Mouse (Mus musculus) hindbrain, postnatal 0 days (tissue): ENCODE data around the gene Prcd. TPM values are rescaled to one million over a fixed set of nuclear protein-coding genes. Genes with fewer than 3 reads are reported as not detected.

ENCODE experiments used
- ATAC-seq: fragments of 200-750 bp; cut with Nextera tagmentation; 2 replicates; pipeline ENCODE4 v1.8.0; 2017; ENCODE audit warnings: mild to moderate bottlenecking, moderate TSS enrichment, moderate library complexity
- DNase-seq: peaks from one replicate; pipeline ENCODE4 v3.0.0-alpha.2; 2015; ENCODE audit warnings: low spot score
- H3K27ac ChIP-seq: fragments of 300-500 bp; sonication (generic); 2 replicates; pipeline ENCODE4 v1.5.1; 2014; ENCODE audit warnings: mild to moderate bottlenecking
- H3K27me3 ChIP-seq: fragments of 300-500 bp; sonication (generic); 2 replicates; pipeline ENCODE4 v1.6.1; 2014; ENCODE audit warnings: low read length, mixed read lengths; ENCODE audit not compliant: insufficient read depth
- H3K36me3 ChIP-seq: fragments of 300-500 bp; sonication (generic); 2 replicates; pipeline ENCODE4 v1.6.1; 2014; ENCODE audit warnings: low read length, mixed read lengths; ENCODE audit not compliant: insufficient read depth
- H3K4me1 ChIP-seq: fragments of 300-500 bp; sonication (generic); 2 replicates; pipeline ENCODE4 v1.6.1; 2014; ENCODE audit warnings: antibody characterized with exemption, low read length, mixed read lengths; ENCODE audit not compliant: insufficient read depth
- H3K4me2 ChIP-seq: fragments of 300-500 bp; sonication (generic); 2 replicates; pipeline ENCODE4 v1.6.1; 2014; ENCODE audit warnings: low read depth, mild to moderate bottlenecking, low read length, moderate library complexity, mixed read lengths
- H3K4me3 ChIP-seq: fragments of 300-500 bp; sonication (generic); 2 replicates; pipeline ENCODE4 v1.5.1; 2014; ENCODE audit warnings: low read length
- H3K9ac ChIP-seq: fragments of 300-500 bp; sonication (generic); replicated peaks from 2 replicates; pipeline ENCODE4 v1.6.1; 2014; ENCODE audit warnings: mild to moderate bottlenecking, low read length, moderate library complexity, mixed read lengths
- H3K9me3 ChIP-seq: fragments of 300-500 bp; sonication (generic); 2 replicates; pipeline ENCODE4 v1.6.1; 2016; ENCODE audit warnings: low read length, mixed read lengths
- CTCF ChIP-seq: IDR thresholded peaks from 2 replicates; pipeline ENCODE4 v1.5.1; 2016; ENCODE audit warnings: antibody characterized with exemption, control low read depth, low read depth
- WGBS: fragments of 180-500 bp; shearing (Covaris S2); extraction: QIAGEN DNeasy Blood & Tissue Kit; methylation state at CpG from one replicate; pipeline ENCODE4 v1.1.7; 2014; 5-methylcytosine and 5-hydroxymethylcytosine counted together
- polyA plus RNA-seq: library from polyadenylated mRNA; unstranded; fragments of >200 nt; fragmentation: Nextera tagmentation; extraction: Ambion mirVana; gene quantifications from 2 replicates; pipeline ENCODE4 v1.2.1, GENCODE M21; 2015
- total RNA-seq: library from RNA; depleted of rRNA; stranded (reverse); fragments of >200 nt; gene quantifications from 2 replicates; pipeline ENCODE4 v1.2.3, GENCODE M21; 2014

The Prcd gene
- total and polyA plus RNA-seq, 2 experiments from 2014 or later, result 1.2 to 5.3 TPM

GRCm38 (mm10) chr11:116643579-116644224 is 9.6 kb upstream of the Prcd start:
- no peaks in the 10 kb centered on the region for H3K27me3 ChIP-seq
- H3K4me3 ChIP-seq, result no peak overlapping the region
- peak overlapping the region; percentile 59 for H3K27ac ChIP-seq
- TF ChIP-seq CTCF, result no peak
- no peaks in the 10 kb centered on the region for H3K4me1 ChIP-seq
- H3K4me2 ChIP-seq, result peak overlapping the region; percentile 32
- no peaks in the 10 kb centered on the region for H3K9me3 ChIP-seq
- ATAC-seq, result peak; percentile 45
- 6% methylated on average over 19 of the region's 19 CpGs for WGBS
- 0 out of 2 replicates have a peak overlapping the region, but pooled peaks have one; percentile 26 for H3K9ac ChIP-seq
- H3K36me3 ChIP-seq, result no peaks in the 10 kb centered on the region
- no peak for DNase-seq

GRCm38 (mm10) chr11:116644225-116645112 is 8.9 kb upstream of the Prcd start:
- no peak overlapping the region for H3K4me3 ChIP-seq
- H3K27ac ChIP-seq, result peak overlapping the region; percentile 59
- no peak overlapping the region for H3K4me2 ChIP-seq
- 0 out of 2 replicates have a peak overlapping the region, but pooled peaks have one; percentile 26 for H3K9ac ChIP-seq
- H3K4me1 ChIP-seq, result no peaks in the 10 kb centered on the region
- no peaks in the 10 kb centered on the region for H3K27me3 ChIP-seq
- no peaks in the 10 kb centered on the region for H3K9me3 ChIP-seq
- H3K36me3 ChIP-seq, result no peaks in the 10 kb centered on the region
- no peak for ATAC-seq
- no peak for TF ChIP-seq CTCF
- 43% methylated on average over 21 of the region's 21 CpGs for WGBS
- no peak for DNase-seq

DNA sequence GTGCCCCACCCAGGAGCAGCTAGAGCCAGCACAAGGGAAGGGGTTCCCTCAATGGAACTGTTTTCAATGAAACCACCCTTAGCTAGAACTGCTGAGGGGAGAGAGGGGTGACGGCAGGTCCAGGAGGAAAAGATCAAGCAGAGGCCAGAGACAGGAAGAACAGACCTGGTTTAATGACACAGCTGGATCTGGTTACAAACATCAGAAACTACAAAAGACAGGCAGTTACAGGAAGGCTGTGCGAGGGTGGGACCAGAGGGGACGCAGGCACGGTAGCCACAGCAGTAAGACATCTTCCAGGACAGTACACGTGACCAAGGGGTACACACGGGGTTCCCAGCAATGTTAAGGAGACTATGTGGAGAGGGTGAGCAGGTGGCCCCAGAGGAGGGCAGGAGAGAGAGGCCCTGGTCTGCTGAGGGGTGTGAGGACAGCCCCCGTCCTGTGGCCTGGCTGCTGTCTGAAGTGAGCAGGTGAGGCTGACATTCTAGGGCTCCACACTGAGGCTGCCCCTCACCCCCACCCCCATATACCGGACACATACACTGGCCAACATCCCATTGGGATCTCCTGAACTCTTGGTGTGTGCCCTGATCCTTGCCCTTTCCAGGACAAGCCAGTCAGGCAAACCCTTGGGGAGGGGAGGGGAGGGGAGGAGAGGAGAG is 7.8 kb upstream of the Prcd start:
- no peak for TF ChIP-seq CTCF
- DNase-seq, result no peak
- no peak overlapping the region for H3K4me2 ChIP-seq

DNA sequence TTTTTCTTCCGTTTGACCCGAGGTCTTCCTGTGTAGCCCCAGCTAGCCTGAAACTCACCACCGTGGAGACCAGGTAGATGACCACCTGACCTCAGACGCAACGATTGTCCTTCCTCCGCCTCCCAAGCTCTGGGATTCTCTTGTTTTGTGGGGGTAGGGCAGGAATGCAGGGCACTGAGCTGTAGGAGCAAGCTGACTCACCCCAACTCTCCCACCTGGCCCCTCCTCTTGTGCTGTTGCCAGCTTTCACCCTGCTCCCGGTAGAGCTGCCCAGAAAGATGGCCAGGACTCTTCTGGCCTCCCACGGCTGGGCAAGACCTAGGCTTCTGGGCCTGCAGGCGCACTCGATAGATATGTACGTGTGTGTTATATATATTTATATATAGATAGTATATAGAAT is 7.2 kb upstream of the Prcd start:
- H3K27me3 ChIP-seq, result no peaks in the 10 kb centered on the region
- no peak for ATAC-seq
- H3K4me3 ChIP-seq, result no peak overlapping the region
- TF ChIP-seq CTCF, result no peak
- H3K9me3 ChIP-seq, result no peaks in the 10 kb centered on the region
- no peaks in the 10 kb centered on the region for H3K4me1 ChIP-seq
- H3K9ac ChIP-seq, result no peak overlapping the region
- DNase-seq, result no peak
- no peaks in the 10 kb centered on the region; the same call in 1 of the 2 replicates for H3K36me3 ChIP-seq
- no peak overlapping the region for H3K27ac ChIP-seq
- no peak overlapping the region for H3K4me2 ChIP-seq
- 77% methylated on average over 11 of the region's 11 CpGs for WGBS

More for the DNA sequence above, 7.8 kb upstream of the Prcd start:
- no peak overlapping the region for H3K9ac ChIP-seq
- no peaks in the 10 kb centered on the region for H3K9me3 ChIP-seq
- no peak overlapping the region for H3K4me3 ChIP-seq
- WGBS, result 67% methylated on average over 8 of the region's 8 CpGs
- no peak overlapping the region for H3K27ac ChIP-seq
- no peaks in the 10 kb centered on the region for H3K4me1 ChIP-seq
- H3K27me3 ChIP-seq, result no peaks in the 10 kb centered on the region
- ATAC-seq, result no peak
- no peaks in the 10 kb centered on the region; the same call in 1 of the 2 replicates for H3K36me3 ChIP-seq

DNA sequence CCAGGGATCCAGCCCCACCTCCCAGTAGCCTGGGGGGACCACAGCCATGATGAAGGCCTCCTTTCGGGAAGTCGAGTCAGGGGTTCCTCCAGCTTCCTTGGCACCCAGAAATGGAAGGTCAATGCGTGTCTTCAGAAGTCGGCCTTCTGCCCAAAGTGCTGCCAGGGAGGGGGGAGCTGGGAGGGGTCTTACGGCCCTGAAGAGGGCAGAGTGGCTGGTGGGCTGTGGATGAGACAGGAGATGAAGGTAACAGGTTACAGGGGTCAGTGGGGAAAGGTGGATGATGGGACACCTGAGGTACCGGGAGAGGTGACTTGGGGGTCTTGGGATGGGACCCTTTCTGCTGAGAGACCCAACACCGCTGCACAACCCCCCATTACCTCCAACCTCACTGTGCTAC is 6.6 kb upstream of the Prcd start:
- WGBS, result 87% methylated on average over 7 of the region's 7 CpGs
- ATAC-seq, result no peak
- no peak for TF ChIP-seq CTCF

DNA sequence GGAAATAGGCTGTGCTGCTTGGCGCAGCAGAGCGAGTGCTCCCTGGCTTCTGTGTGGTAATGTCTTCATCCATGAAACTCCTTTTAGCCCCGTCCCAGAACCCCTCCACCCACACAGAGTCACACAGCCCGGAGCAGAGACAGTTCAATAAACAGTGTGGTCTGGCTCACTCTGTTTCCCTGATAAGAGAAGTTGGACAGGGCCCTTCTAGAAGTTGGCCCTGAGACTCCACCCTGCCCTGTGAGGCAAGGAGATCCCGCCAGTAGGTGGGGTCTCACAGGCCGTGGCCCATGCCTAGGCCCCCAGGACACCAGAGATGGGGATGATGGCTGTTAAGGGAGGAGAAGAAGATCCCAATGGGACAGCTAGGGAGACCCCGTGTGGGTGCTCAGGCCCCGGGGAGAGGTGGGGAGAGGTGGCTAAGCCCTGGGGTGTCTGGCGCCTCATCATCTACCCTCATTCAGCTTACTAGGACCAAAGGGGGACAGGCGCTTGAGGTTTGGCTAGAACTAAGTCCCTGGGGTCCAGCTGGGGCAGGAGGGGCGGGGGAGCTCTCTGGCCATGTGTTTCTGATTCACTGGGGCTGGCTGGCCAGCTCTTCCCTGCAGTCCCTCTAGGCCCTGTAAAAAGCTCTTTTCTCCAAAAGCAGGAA is 5.9 kb upstream of the Prcd start:
- Histone ChIP-seq H3K36me3 (no peaks in the 10 kb centered on the region; the same call in 1 of the 2 replicates), H3K4me3 (no peak overlapping the region), H3K4me2 (no peak overlapping the region), H3K27me3 (no peaks in the 10 kb centered on the region), H3K4me1 (0 out of 2 replicates have a peak, but pooled peaks cover 8% of the 10 kb centered on the region), H3K9me3 (no peaks in the 10 kb centered on the region), H3K27ac (no peak overlapping the region), H3K9ac (no peak overlapping the region)
- 60% methylated on average over 10 of the region's 11 CpGs for WGBS
- no peak for TF ChIP-seq CTCF
- ATAC-seq, result no peak
- DNase-seq, result no peak

More for the DNA sequence above, 6.6 kb upstream of the Prcd start:
- H3K4me1 ChIP-seq, result 0 out of 2 replicates have a peak, but pooled peaks cover under 1% of the 10 kb centered on the region
- H3K9me3 ChIP-seq, result no peaks in the 10 kb centered on the region
- no peaks in the 10 kb centered on the region; the same call in 1 of the 2 replicates for H3K36me3 ChIP-seq
- H3K4me3 ChIP-seq, result no peak overlapping the region
- H3K27me3 ChIP-seq, result no peaks in the 10 kb centered on the region
- no peak overlapping the region for H3K27ac ChIP-seq
- H3K9ac ChIP-seq, result no peak overlapping the region
- DNase-seq, result no peak
- H3K4me2 ChIP-seq, result no peak overlapping the region
